Mouse (Mus musculus): ENCODE data around the gene Herc3.
A peak's percentile ranks its signal among the peaks of the same experiment; 100 is the strongest.
"Not testable (repeated sequence)": the region's sequence is repeated elsewhere in the genome, so short reads cannot be mapped to it uniquely, and the experiment has no call there.

The Herc3 gene

GRCm38 (mm10) chr6:58831232-58832009 lies at the start of gene Herc3:
Gene Herc3, plus strand, starts transcription at chr6:58831465.
- peak; percentile 88 for DNase-seq

DNA sequence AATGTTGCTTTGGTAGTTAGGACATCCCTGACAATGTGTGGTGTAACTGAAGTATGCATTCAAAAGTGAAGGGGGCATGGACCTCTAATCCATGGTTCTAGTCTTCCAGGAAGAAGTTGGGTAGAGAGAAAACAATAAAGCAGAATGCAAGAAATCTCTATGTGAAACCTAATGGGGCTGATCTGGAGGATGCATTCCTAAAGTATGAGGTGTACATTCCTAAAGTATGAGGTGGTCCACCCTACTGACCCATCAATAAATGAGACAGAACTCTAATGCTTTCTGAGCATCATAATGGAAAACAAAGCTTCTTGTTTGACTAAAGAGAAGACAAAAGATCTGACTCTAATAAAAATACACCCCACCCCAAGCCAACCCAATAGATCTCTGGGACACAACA lies 29.9 kb upstream of the Herc3 start:
- DNase-seq, result no peak

- no peak for DNase-seq
Measured at GRCm38 (mm10) chr6:58814381-58814780, 16.9 kb upstream of the Herc3 start.

GRCm38 (mm10) chr6:58817037-58817436 lies 14.2 kb upstream of the Herc3 start:
- DNase-seq, result not testable (repeated sequence)

GRCm38 (mm10) chr6:58825619-58826018 lies 5.6 kb upstream of the Herc3 start:
- no peak for DNase-seq

- DNase-seq, result no peak
Measured at GRCm38 (mm10) chr6:58826089-58826488, 5.2 kb upstream of the Herc3 start.

DNA sequence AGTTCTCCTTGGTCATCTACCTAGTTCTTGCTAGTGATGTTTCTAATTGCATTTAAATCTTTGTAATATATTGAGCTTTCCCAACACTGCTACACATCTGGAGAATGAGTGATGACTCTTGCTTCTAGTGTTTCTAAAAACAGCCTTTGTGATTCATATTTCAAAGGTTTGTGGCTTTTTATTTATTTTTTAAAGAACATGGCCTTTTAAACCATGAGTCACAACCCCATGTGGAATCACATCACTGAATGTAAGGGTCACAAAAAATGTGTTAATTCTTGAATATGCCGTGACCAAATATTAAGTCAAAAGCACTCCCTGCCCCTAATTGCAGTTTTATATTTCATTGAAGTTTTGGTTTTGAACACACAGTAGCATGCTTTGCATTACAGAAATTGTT lies 2.7 kb upstream of the Herc3 start:
- DNase-seq, result no peak

DNA sequence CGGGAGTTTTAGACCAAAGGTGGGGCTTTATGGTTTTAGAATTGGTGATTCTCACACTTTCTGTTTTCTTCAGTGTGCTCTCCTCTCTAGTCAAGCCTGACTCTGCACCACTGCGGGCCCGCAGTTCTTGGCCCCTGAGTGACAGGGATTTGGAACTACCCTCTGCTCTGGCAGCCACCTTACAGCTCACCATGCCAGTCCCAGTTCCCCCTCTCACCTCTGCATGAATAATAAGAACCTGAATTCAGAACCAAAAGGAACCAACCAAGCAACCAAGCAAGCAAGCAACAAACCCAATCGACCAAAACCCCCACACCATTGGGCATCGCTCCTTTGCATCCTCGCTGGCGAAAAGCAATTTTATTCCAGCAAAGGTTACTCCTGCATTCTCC lies 429 bp upstream of the Herc3 start:
- no peak for DNase-seq

DNA sequence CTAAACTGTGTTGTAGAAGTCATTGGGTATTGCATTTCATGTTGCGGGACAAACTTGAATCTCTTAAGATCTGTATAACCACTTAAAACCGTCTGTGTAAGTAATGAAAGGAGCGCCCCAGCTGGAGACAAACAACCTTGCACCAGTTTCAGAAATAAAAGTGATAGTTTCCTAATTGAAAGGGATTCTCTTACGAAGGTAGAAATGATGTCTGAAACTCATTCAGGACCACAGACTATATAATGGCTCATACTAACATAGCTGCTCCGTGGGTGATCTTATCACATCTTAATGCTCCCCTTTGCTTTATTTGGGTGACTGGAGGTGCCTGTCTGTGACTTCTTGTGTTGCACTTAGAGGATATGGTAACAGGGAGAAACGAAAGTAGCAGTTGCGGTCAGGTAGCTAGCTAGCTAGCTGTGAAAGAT lies 1.3 kb downstream of the Herc3 start:
- DNase-seq, result no peak

GRCm38 (mm10) chr6:58834470-58834869 lies 3.2 kb downstream of the Herc3 start:
- DNase-seq, result no peak

DNA sequence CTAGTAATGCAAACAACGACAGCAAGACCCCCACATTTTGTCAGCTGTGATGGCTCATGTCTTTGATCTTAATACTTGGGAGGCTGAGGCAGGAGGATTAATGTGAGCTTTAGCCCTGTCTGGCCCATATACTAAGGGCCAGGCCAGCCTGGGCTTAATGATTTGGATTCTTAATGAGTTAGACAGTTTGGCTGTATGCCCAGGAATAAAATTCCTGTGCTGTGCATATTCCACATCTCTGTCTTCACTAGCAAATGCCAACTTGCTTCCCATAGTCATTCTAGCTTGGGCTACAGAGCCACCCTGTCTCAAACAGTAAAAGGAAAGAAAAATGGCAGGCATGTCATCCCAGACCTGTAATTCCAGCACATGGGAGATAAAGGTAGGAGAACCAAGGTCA lies 4.3 kb downstream of the Herc3 start:
- DNase-seq, result no peak

DNA sequence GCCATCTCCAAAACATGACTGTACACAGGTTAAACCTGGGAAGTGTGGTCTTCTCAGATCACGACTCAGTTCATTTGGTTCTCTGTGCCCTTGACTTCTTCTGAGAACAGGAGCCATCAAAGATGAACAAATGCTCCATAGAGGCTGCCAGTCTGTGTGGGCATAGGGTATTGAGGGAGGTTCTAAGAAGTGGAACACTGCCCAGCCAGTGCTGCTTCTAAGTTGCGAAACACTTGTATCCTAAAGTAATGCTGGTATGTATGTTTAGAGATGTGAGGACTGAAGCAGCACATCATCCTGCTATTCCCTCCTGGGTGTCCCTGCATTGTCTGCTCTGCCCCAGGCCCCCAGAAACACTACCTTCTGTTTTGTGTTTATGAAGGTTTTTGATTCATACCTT lies 5.2 kb downstream of the Herc3 start:
- no peak for DNase-seq

GRCm38 (mm10) chr6:58837917-58838316 lies 6.7 kb downstream of the Herc3 start:
- DNase-seq, result no peak

GRCm38 (mm10) chr6:58841208-58841607 lies 9.9 kb downstream of the Herc3 start:
- no peak for DNase-seq

- DNase-seq, result no peak
Measured at GRCm38 (mm10) chr6:58842186-58842585, 10.9 kb downstream of the Herc3 start.

GRCm38 (mm10) chr6:58843580-58843979 lies 12.3 kb downstream of the Herc3 start:
- no peak for DNase-seq

GRCm38 (mm10) chr6:58844188-58844822 lies 13.0 kb downstream of the Herc3 start:
- no peak for DNase-seq

DNA sequence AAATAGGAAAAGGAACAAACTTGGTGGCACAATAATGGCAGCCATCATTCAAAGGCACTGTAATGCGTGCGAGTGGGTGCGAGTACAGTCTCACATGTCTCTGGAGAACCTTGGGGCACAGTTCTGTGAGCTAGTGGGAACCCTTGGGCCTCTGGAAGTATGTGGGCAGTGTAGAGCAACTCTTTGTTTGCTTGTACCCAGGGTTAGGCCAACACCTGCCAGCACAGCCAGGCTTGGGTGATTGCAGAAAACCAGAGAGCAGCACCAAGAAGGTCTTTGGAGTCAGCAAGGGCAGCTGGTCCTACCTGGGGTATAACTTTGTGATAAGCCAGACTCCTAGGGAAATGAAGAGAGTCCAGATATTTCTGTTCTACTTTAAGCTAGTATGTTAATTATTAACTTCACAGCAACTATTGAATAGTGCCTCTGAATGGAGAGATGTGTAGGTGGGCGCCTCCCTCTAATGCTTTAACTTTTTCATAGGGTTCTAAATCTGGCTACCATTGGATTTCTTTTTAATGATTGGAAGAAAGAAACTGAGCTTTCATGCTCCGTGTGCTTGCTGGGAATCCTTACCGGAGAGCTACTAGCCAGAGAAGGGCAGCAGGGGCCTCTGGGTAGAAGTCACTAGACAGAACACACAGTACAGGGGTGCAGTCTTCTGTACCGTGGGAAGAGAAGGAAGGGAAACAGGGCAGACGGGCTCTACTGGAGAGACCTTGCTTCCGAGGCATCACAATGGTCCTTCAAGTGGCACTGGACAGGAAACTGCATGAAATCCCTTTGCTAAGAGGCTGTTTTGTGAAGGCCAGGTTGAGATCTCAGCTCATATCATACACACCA lies 15.8 kb downstream of the Herc3 start:
- DNase-seq, result no peak

GRCm38 (mm10) chr6:58847836-58848235 lies 16.6 kb downstream of the Herc3 start:
- no peak for DNase-seq

GRCm38 (mm10) chr6:58849356-58849755 lies 18.1 kb downstream of the Herc3 start:
- DNase-seq, result no peak

- DNase-seq, result no peak
Measured at GRCm38 (mm10) chr6:58855676-58856367, 24.6 kb downstream of the Herc3 start.

DNA sequence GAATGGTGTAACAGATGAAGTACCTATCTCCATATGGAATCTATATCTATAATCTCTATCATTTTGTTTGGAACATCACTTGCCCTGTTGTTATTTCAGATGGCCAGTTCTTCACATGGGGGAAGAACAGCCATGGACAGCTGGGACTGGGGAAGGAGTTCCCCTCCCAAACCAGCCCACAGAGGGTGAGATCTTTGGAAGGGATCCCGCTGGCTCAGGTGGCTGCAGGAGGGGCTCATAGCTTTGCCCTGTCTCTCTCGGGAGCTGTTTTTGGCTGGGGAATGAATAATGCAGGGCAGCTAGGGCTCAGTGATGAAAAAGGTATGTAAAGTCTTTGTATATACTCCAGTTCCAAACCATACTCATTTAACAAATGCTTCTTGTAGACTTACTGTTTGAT lies 25.2 kb downstream of the Herc3 start:
- no peak for DNase-seq

DNA sequence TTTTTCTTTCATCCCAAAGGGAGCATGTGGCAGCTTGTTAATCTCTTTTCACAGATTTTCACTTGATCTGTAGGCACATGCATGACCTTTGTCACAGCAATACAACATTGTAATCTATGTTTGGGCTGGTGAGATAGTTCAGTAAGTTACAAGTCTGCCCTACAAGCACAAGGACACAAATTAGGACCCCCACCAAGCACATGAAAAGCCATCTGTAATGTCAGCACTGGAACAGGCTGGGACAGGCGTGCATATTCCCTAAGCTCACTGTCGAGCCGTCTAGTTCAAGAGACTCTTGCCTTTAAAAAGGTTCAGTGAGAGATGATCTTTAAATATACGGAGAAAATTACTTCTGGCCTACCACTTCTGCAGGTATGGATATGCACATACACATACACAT lies 28.3 kb downstream of the Herc3 start:
- DNase-seq, result no peak
